Comparison of ENCODE assay signal across 8 mouse cellular contexts in genomic region chr9:67043231-67044199, GRCm38 (mm10). TPM values are rescaled to one million over a fixed set of nuclear protein-coding genes. Genes with fewer than 3 reads are reported as not detected.
DNase-seq lines count a peak whose midpoint lies in the region; ATAC-seq lines count a peak whose summit lies in the region.

No protein-coding gene starts in this region.

- H3K9me3 ChIP-seq in hindbrain, embryonic 11.5 days (ENCODE audit: control insufficient read depth, low read length), result no peaks in the 10 kb centered on the region

- H3K27ac ChIP-seq in hindbrain, embryonic 11.5 days (ENCODE audit: low read depth, low read length), result peak overlapping the region; percentile 90

- H3K4me2 ChIP-seq in hindbrain, embryonic 11.5 days (replicated peaks; ENCODE audit: low read depth, low read length), result peak overlapping the region; percentile 47

- peak; percentile 74 for ATAC-seq in frontal cortex, adult (ENCODE audit: low TSS enrichment)
- peak; percentile 94 for ATAC-seq in hindbrain, embryonic 11.5 days (ENCODE audit: low FRiP score)

- peak overlapping the region; percentile 71 for H3K4me3 ChIP-seq in hindbrain, embryonic 11.5 days (ENCODE audit: low read depth, low read length)

- DNase-seq in MN1 (ENCODE audit: low spot score), result peak; percentile 98
- DNase-seq in cerebellum, adult 9-10 months, result peak; percentile 100
- peak; percentile 100 for DNase-seq in hindbrain, embryonic 11.5 days (ENCODE audit: low spot score)
- peak; percentile 100 for DNase-seq in layer of hippocampus, postnatal 10 days (ENCODE audit: low spot score in 2 of 2)
- peak; percentile 100 for DNase-seq in lung, postnatal 10 days
- DNase-seq in ovary, postnatal 36 days (ENCODE audit: low spot score), result peak; percentile 100
- DNase-seq in thymus, postnatal 25 days, result peak; percentile 99

- peaks cover 9% of the 10 kb centered on the region for H3K4me1 ChIP-seq in hindbrain, embryonic 11.5 days (replicated peaks; ENCODE audit: control insufficient read depth, insufficient read depth, low read length)

- WGBS in hindbrain, embryonic 11.5 days, result under 1% methylated on average over 70 of the region's 73 CpGs

- peak overlapping the region; percentile 88 for H3K9ac ChIP-seq in hindbrain, embryonic 11.5 days (ENCODE audit: low read depth, low read length)

- H3K27me3 ChIP-seq in hindbrain, embryonic 11.5 days (ENCODE audit: control insufficient read depth, insufficient read depth, low read length), result peaks cover 18% of the 10 kb centered on the region

- H3K36me3 ChIP-seq in hindbrain, embryonic 11.5 days (ENCODE audit: control insufficient read depth, insufficient read depth, low read length), result no peaks in the 10 kb centered on the region

RNA-seq across cellular contexts. Expression of gene Tpm1, which starts 5.7 kb away (rescaled TPM):
- polyA plus RNA-seq in hindbrain, embryonic 11.5 days (2014; fragmentation: Nextera tagmentation; extraction: Ambion mirVana), result 323 and 385 TPM in 2 replicates
- total RNA-seq in layer of hippocampus, postnatal 10 days (2021), result 100 to 1,000 TPM; 195 to 211 TPM

Comparison
In these comparisons a context has a peak if more than half of its experiments do, and no peak if none do; other contexts are left out.
1. Peak in every context shown above with its lines: DNase-seq, ATAC-seq, H3K4me3 ChIP-seq and H3K27ac ChIP-seq.